In genomic region chr1:176946031-176946795, GRCm38 (mm10) we compare ENCODE assay signal across 9 mouse cellular contexts.
DNase-seq lines count a peak whose midpoint lies in the region; ATAC-seq lines count a peak whose summit lies in the region.
"Had no signal": no experiment of that assay in that cellular context is flagged by ENCODE, and none has a peak within 500 bp of the region (broad histone marks: within the 10 kb centered on the region; RNA-seq: fewer than 3 reads in every experiment).

No protein-coding gene starts in this region.

- H3K9me3 ChIP-seq in kidney, embryonic 15.5 days (replicated peaks) = no peaks in the 10 kb centered on the region
- H3K9me3 ChIP-seq in kidney, embryonic 14.5 days (ENCODE audit: control insufficient read depth, low read length) = no peaks in the 10 kb centered on the region

- H3K4me3 ChIP-seq in kidney, embryonic 15.5 days (replicated peaks) = no peak overlapping the region
- no peak overlapping the region for H3K4me3 ChIP-seq in kidney, embryonic 14.5 days (ENCODE audit: low read length)

- H3K9ac ChIP-seq in kidney, embryonic 15.5 days = no peak overlapping the region
- no peak overlapping the region for H3K9ac ChIP-seq in kidney, embryonic 14.5 days (ENCODE audit: low read depth, low read length)

- peak; percentile 41 to 62 for DNase-seq in layer of hippocampus, postnatal 14 days (ENCODE audit: low spot score in 2 of 2)
- no peak for DNase-seq in layer of hippocampus, postnatal 25 days (ENCODE audit: extremely low spot score in 1 of 2, low spot score in 1 of 2)
- DNase-seq in cerebellum, postnatal 10 days = peak; percentile 84 to 89
- DNase-seq in thymus, adult 18-20 months = peak; percentile 39 to 67
- DNase-seq in adrenal gland, adult 2 months = no peak

- WGBS in kidney, embryonic 15.5 days = 83% methylated on average over 11 of the region's 11 CpGs
- WGBS in kidney, embryonic 14.5 days = 87% methylated on average over 11 of the region's 11 CpGs

- H3K27ac ChIP-seq in kidney, embryonic 15.5 days = no peak overlapping the region
- H3K27ac ChIP-seq in kidney, embryonic 14.5 days (ENCODE audit: low read depth, low read length) = no peak overlapping the region
- H3K27ac ChIP-seq: kidney, postnatal 0 days had no signal

- ATAC-seq in inflammation-experienced regulatory T-cells, adult 6 months = peak; percentile 26
- ATAC-seq in kidney, embryonic 15.5 days (replicated peaks; ENCODE audit: low FRiP score) = no peak
- ATAC-seq in kidney, embryonic 14.5 days (ENCODE audit: low FRiP score, low TSS enrichment) = no peak

- H3K4me1 ChIP-seq in kidney, embryonic 15.5 days = no peaks in the 10 kb centered on the region
- no peaks in the 10 kb centered on the region for H3K4me1 ChIP-seq in kidney, embryonic 14.5 days (ENCODE audit: control insufficient read depth, insufficient read depth, low read length)

- H3K27me3 ChIP-seq in kidney, embryonic 15.5 days = no peaks in the 10 kb centered on the region
- no peaks in the 10 kb centered on the region for H3K27me3 ChIP-seq in kidney, embryonic 14.5 days (ENCODE audit: control insufficient read depth, insufficient read depth, low read length)

- H3K4me2 ChIP-seq in kidney, embryonic 15.5 days = no peak overlapping the region
- H3K4me2 ChIP-seq in kidney, embryonic 14.5 days (replicated peaks; ENCODE audit: low read depth, low read length) = no peak overlapping the region

- no peaks in the 10 kb centered on the region for H3K36me3 ChIP-seq in kidney, embryonic 15.5 days
- H3K36me3 ChIP-seq in kidney, embryonic 14.5 days (ENCODE audit: control insufficient read depth, insufficient read depth, low read length) = no peaks in the 10 kb centered on the region

Comparison
In these comparisons a context has a peak if more than half of its experiments do, and no peak if none do; other contexts are left out.
1. DNase-seq: peak in layer of hippocampus, postnatal 14 days (2 of 2), cerebellum, postnatal 10 days (2 of 2) and thymus, adult 18-20 months (2 of 2); none in layer of hippocampus, postnatal 25 days (0 of 2) and adrenal gland, adult 2 months (single experiment).